Mouse (Mus musculus) heart, embryonic 16.5 days (tissue): ENCODE results near the gene Spata16. TPM values are rescaled to one million over a fixed set of nuclear protein-coding genes. Genes with fewer than 3 reads are reported as not detected.

Experiments used
- ATAC-seq: fragments of 200-750 bp; cut with Nextera tagmentation; replicated peaks from 2 replicates; pipeline ENCODE4 v1.8.0; 2017; ENCODE audit warnings: moderate number of reproducible peaks; ENCODE audit not compliant: insufficient read depth, low FRiP score; ENCODE audit errors: extremely low read depth
- H3K27ac ChIP-seq: fragments of 300-500 bp; sonication (generic); 2 replicates; pipeline ENCODE4 v1.5.1; 2014; ENCODE audit warnings: mild to moderate bottlenecking, low read length, control low read depth, moderate library complexity
- H3K27me3 ChIP-seq: fragments of 300-500 bp; sonication (generic); 2 replicates; pipeline ENCODE4 v1.6.1; 2014; ENCODE audit warnings: low read length, mixed read lengths; ENCODE audit not compliant: control insufficient read depth, insufficient read depth
- H3K36me3 ChIP-seq: fragments of 300-500 bp; sonication (generic); 2 replicates; pipeline ENCODE4 v1.6.1; 2014; ENCODE audit not compliant: control insufficient read depth, insufficient read depth
- H3K4me1 ChIP-seq: fragments of 300-500 bp; sonication (generic); 2 replicates; pipeline ENCODE4 v1.6.1; 2014; ENCODE audit warnings: low read length, mixed read lengths; ENCODE audit not compliant: control insufficient read depth, insufficient read depth
- H3K4me2 ChIP-seq: fragments of 300-500 bp; sonication (generic); 2 replicates; pipeline ENCODE4 v1.6.1; 2014; ENCODE audit warnings: low read depth, mild to moderate bottlenecking, control low read depth, low read length
- H3K4me3 ChIP-seq: fragments of 300-500 bp; sonication (generic); 2 replicates; pipeline ENCODE4 v1.5.1; 2014; ENCODE audit warnings: mild to moderate bottlenecking, control low read depth, low read length
- H3K9ac ChIP-seq: fragments of 300-500 bp; sonication (generic); 2 replicates; pipeline ENCODE4 v1.6.1; 2014; ENCODE audit warnings: low read length, control low read depth
- H3K9me3 ChIP-seq: fragments of 300-500 bp; sonication (generic); replicated peaks from 2 replicates; pipeline ENCODE4 v1.6.1; 2016; ENCODE audit warnings: low read length; ENCODE audit not compliant: control insufficient read depth
- WGBS: fragments of 180-500 bp; shearing (Covaris S2); extraction: QIAGEN DNeasy Blood & Tissue Kit; methylation state at CpG from one replicate; pipeline ENCODE4 v1.1.7; 2014; 5-methylcytosine and 5-hydroxymethylcytosine counted together
- polyA plus RNA-seq: library from polyadenylated mRNA; unstranded; fragments of >200 nt; fragmentation: Nextera tagmentation; extraction: Ambion mirVana; gene quantifications from 2 replicates; pipeline ENCODE4 v1.2.1, GENCODE M21; 2015

Gene Spata16
- not detected in 2 replicates for polyA plus RNA-seq

DNA sequence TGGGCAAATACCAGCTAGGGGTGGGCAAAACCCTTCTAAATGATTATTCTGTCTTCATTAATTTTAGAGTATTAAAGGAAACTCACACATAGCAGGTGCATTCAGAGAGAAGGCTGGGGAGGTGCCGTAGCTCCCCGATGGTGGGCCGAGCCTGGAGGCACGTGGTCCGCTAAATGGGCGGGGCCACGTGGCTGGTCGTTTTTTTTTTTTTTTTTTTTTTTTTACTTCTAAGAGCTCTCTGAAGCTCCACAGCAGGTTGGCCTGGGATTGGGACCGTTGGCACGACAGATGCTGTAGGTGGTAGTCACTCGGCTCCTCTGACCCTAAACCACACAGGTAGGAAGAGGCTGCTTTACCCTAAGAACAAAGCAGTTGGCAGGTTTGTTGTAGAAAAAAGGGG is at the start of gene Spata16:
TSS of gene Spata16 (plus strand) at position 219 of the 400 bp plus-strand sequence.
- Histone ChIP-seq H3K9ac (no peak within 1 kb of the TSS), H3K9me3 (no peaks in the 10 kb centered on the region), H3K4me1 (no peaks in the 10 kb centered on the region), H3K27me3 (no peaks in the 10 kb centered on the region), H3K4me3 (no peak within 1 kb of the TSS), H3K4me2 (no peak within 1 kb of the TSS), H3K27ac (no peak within 1 kb of the TSS), H3K36me3 (no peaks in the 10 kb centered on the region)
- no peak for ATAC-seq
- 70% methylated on average over 11 of the region's 11 CpGs for WGBS

DNA sequence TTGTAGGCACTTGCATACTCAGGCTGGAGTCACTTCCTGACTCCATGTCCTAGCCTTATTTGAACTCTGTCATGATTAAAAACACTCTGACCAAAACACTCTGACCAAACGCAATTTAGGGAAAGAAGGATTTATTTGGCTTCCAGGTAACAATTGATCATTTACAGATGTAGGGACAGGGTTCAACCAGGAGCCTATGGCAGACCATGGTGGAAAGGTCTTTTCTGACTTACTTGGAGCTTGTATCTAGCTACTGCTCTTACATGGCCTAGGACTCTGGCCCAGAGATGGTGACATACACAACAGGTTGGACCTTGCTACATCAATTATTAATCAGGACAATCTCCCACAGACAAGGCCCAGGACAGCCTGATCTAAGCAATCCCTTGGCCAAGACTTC is 32.6 kb upstream of the Spata16 start:
- Histone ChIP-seq H3K9me3 (0 out of 2 replicates have a peak, but pooled peaks cover 2% of the 10 kb centered on the region), H3K9ac (no peak overlapping the region), H3K36me3 (no peaks in the 10 kb centered on the region), H3K27me3 (no peaks in the 10 kb centered on the region), H3K4me1 (no peaks in the 10 kb centered on the region), H3K4me2 (no peak overlapping the region), H3K4me3 (no peak overlapping the region), H3K27ac (no peak overlapping the region)
- WGBS, result 71% methylated on average over 1 of the region's 1 CpGs
- no peak for ATAC-seq

DNA sequence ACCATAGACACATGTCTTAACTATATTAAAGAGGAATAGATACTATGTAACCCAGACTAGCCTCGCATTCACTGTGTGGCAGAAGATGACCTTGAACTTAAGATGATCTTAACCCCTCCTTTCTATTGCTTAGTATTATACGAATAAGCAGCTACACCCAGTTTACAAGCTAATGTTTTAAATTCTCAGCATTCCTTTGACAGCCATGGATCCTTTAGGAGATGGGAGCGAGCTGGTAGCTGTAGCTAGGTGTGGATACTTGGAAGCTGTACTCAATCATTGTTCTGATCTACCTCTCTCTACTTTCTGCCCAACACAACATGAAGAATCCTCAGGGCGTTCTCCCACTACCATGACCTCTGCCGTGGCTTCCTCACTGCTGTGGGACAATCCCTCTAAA is 28.9 kb upstream of the Spata16 start:
- 0 out of 2 replicates have a peak, but pooled peaks cover under 1% of the 10 kb centered on the region for H3K9me3 ChIP-seq
- no peak overlapping the region for H3K9ac ChIP-seq
- 79% methylated on average over 5 of the region's 5 CpGs for WGBS
- no peaks in the 10 kb centered on the region for H3K4me1 ChIP-seq
- H3K36me3 ChIP-seq, result no peaks in the 10 kb centered on the region
- no peak overlapping the region for H3K4me2 ChIP-seq
- no peaks in the 10 kb centered on the region for H3K27me3 ChIP-seq
- no peak for ATAC-seq
- no peak overlapping the region for H3K27ac ChIP-seq
- no peak overlapping the region for H3K4me3 ChIP-seq

GRCm38 (mm10) chr3:26639214-26639613 is 1.8 kb downstream of the Spata16 start:
- Histone ChIP-seq H3K36me3 (no peaks in the 10 kb centered on the region), H3K4me3 (no peak overlapping the region), H3K27ac (no peak overlapping the region), H3K4me1 (no peaks in the 10 kb centered on the region), H3K4me2 (no peak overlapping the region), H3K9me3 (no peaks in the 10 kb centered on the region), H3K9ac (no peak overlapping the region), H3K27me3 (no peaks in the 10 kb centered on the region)
- no peak for ATAC-seq
- WGBS, result 77% methylated on average over 9 of the region's 9 CpGs

GRCm38 (mm10) chr3:26639851-26640250 is 2.4 kb downstream of the Spata16 start:
- Histone ChIP-seq H3K4me2 (no peak overlapping the region), H3K9ac (no peak overlapping the region), H3K9me3 (no peaks in the 10 kb centered on the region), H3K4me3 (no peak overlapping the region), H3K36me3 (no peaks in the 10 kb centered on the region), H3K4me1 (no peaks in the 10 kb centered on the region), H3K27me3 (no peaks in the 10 kb centered on the region), H3K27ac (no peak overlapping the region)
- WGBS, result 86% methylated on average over 8 of the region's 8 CpGs
- no peak for ATAC-seq

GRCm38 (mm10) chr3:26640321-26641075 is 3.1 kb downstream of the Spata16 start:
- no peaks in the 10 kb centered on the region for H3K27me3 ChIP-seq
- no peak overlapping the region for H3K9ac ChIP-seq
- ATAC-seq, result no peak
- H3K4me1 ChIP-seq, result no peaks in the 10 kb centered on the region
- H3K36me3 ChIP-seq, result no peaks in the 10 kb centered on the region
- H3K9me3 ChIP-seq, result no peaks in the 10 kb centered on the region
- H3K4me2 ChIP-seq, result no peak overlapping the region
- 64% methylated on average over 8 of the region's 8 CpGs for WGBS
- H3K27ac ChIP-seq, result no peak overlapping the region
- no peak overlapping the region for H3K4me3 ChIP-seq

GRCm38 (mm10) chr3:26641351-26642249 is 4.2 kb downstream of the Spata16 start:
- Histone ChIP-seq H3K27ac (no peak overlapping the region), H3K4me2 (no peak overlapping the region), H3K36me3 (no peaks in the 10 kb centered on the region), H3K9ac (no peak overlapping the region), H3K9me3 (no peaks in the 10 kb centered on the region), H3K27me3 (no peaks in the 10 kb centered on the region), H3K4me1 (no peaks in the 10 kb centered on the region), H3K4me3 (no peak overlapping the region)
- WGBS, result 77% methylated on average over 15 of the region's 15 CpGs
- no peak for ATAC-seq

- Histone ChIP-seq H3K4me3 (no peak overlapping the region), H3K4me2 (no peak overlapping the region), H3K36me3 (no peaks in the 10 kb centered on the region), H3K9ac (no peak overlapping the region), H3K27ac (no peak overlapping the region), H3K9me3 (no peaks in the 10 kb centered on the region), H3K27me3 (no peaks in the 10 kb centered on the region), H3K4me1 (no peaks in the 10 kb centered on the region)
- no peak for ATAC-seq
- 85% methylated on average over 1 of the region's 1 CpGs for WGBS
Observed at GRCm38 (mm10) chr3:26644136-26644535, 6.7 kb downstream of the Spata16 start.

DNA sequence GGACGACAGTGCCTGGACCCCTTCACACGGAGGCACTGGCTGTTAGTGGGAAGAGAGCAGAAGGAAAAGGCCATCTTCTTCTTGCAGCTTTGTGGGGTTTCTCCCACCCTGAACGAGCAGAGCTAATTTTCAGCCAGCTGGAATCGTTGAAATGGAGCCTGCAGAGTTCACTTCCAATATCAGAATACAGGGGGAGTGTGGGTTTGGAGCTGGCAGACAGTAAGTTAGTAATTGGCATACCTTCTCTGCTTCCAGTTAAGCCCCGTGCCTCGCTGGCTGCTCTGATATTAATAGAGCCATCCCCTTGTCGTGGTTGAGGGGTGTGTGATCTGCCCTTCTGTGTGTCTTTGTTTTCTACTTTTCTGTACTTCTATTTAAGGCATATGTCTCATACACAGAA is 9.4 kb downstream of the Spata16 start:
- no peaks in the 10 kb centered on the region for H3K9me3 ChIP-seq
- no peaks in the 10 kb centered on the region for H3K27me3 ChIP-seq
- H3K9ac ChIP-seq, result no peak overlapping the region
- no peak overlapping the region for H3K4me3 ChIP-seq
- no peak for ATAC-seq
- H3K4me2 ChIP-seq, result no peak overlapping the region
- no peak overlapping the region for H3K27ac ChIP-seq
- 64% methylated on average over 7 of the region's 7 CpGs for WGBS
- H3K4me1 ChIP-seq, result no peaks in the 10 kb centered on the region
- no peaks in the 10 kb centered on the region for H3K36me3 ChIP-seq
